Mouse (Mus musculus) small intestine, adult 2 months (tissue): ENCODE results near the gene Rap1gap2.

ENCODE experiments used
- CTCF ChIP-seq: fragments of 200-500 bp; IDR thresholded peaks from 2 replicates; pipeline ENCODE4 v1.5.1; 2012; ENCODE audit warnings: low read depth, mild to moderate bottlenecking, control low read depth, inconsistent platforms, low read length, moderate library complexity, mixed read lengths; ENCODE audit not compliant: insufficient replicate concordance, insufficient read length; ENCODE audit errors: extremely low read depth
- POLR2A ChIP-seq: fragments of 200-500 bp; IDR thresholded peaks from 2 replicates; pipeline ENCODE4 v1.6.1; 2012; ENCODE audit warnings: low read depth, mild to moderate bottlenecking, control low read depth, inconsistent platforms, low read length, moderate library complexity

DNA sequence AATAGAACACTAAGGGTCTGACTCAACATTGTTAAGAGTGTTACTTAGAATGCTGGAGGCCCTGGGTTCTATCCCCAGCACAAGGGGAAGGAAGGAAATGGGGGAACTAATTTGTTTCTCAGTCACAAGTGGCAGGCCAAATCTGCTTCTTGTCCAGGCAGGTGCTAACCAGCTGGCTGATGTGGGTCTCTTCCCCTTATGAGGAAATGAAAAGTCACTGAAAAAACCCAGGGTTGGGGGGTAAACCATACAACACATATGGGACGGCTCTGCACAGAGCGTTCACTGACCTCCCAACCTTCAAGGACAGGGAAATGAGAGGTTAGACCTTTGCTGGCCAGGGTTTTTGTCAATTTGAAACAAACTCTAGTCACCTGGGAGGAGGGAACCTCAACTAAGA is 77.7 kb downstream of the Rap1gap2 start:
- no peak for TF ChIP-seq CTCF
- no peak for TF ChIP-seq POLR2A
